Mouse (Mus musculus) central nervous system, embryonic 11.5 days (tissue): ENCODE data around the gene Mocs1. TPM values are rescaled to one million over a fixed set of nuclear protein-coding genes. Genes with fewer than 3 reads are reported as not detected.

Experiments
- polyA plus RNA-seq: library from polyadenylated mRNA; depleted of rRNA; stranded (reverse); fragments of >200 nt; gene quantifications from 2 replicates; pipeline ENCODE4 v1.2.3, GENCODE M21; 2012; rRNA removed

The Mocs1 gene
- polyA plus RNA-seq: 9.3 and 11.4 TPM in 2 replicates

DNA sequence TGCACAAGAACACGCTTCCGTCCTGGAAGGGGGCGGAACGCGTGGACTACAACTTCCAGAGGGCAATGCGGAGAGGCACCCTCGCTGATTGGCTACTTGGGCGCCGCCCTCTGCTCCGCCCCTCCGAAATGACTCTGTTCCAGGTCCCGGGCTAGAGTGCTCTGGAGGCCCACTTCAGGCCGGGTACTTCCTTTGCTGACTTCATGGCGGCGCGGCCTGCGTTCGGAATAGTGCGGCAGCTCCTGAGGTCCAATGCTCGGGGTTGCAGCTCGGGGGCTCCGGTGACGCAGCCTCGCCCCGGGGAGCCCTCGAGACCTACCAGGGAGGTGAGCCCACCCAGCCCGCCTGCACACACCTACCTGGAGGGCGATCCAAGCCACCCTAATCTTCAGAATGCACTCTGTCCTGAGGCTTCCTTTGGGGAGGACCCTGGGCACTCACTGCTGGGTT, at the start of gene Mocs1:
Gene Mocs1, plus strand, starts transcription at position 124 of the 450 bp plus-strand sequence.

Other genes with a start within 250 kb of the Mocs1 start
- gene Daam2, start 136.0 kb downstream of the Mocs1 start, polyA plus RNA-seq: 7.8 and 17.2 TPM in 2 replicates
- gene Kif6, start 186.8 kb downstream of the Mocs1 start, polyA plus RNA-seq: 1.2 and 1.5 TPM in 2 replicates